Mouse (Mus musculus) gastrocnemius, adult 18-20 months (tissue): ENCODE results near the gene Hibch. TPM values are rescaled to one million over a fixed set of nuclear protein-coding genes. Genes with fewer than 3 reads are reported as not detected.

Experiments used
- total RNA-seq, 2 experiments: library from RNA; stranded (reverse); gene quantifications; 2 replicates each; pipeline ENCODE4 v1.2.3; 2021

The Hibch gene
- total RNA-seq, 2 experiments from 2014 or later: 34.1 to 38.4 TPM

Other genes with a start within 250 kb of the Hibch start
- under 1 TPM; 0.27 to 0.45 TPM for gene Nemp2, start 214.2 kb upstream of the Hibch start, total RNA-seq
- gene Mfsd6, start 117.5 kb upstream of the Hibch start, total RNA-seq: 1 to 10 TPM; 5.1 to 5.3 TPM
- 1 to 10 TPM; 3.7 to 4.4 TPM for gene Inpp1, start 27.2 kb upstream of the Hibch start, total RNA-seq
- 1 to 10 TPM in 1 of 2 experiments, under 1 TPM in 1; 0.55 to 1.4 TPM for gene 1700019D03Rik, start 175.2 kb downstream of the Hibch start, total RNA-seq
- gene Mstn, start 216.7 kb downstream of the Hibch start, total RNA-seq: 10 to 100 TPM; 41.3 to 43.2 TPM